Mouse (Mus musculus) E14TG2a.4 (cell line): ENCODE measurements at regions not wholly inside any gene's neighbourhood (a gene's known extent, or its start where the extent isn't known, plus 50 kb on each side); places are given as distances from the start of the nearest gene placed in this dataset.

Experiments
- CTCF ChIP-seq: conservative IDR thresholded peaks from 2 replicates; pipeline ENCODE4 v1.5.1; 2014; ENCODE audit warnings: low read length
- NANOG ChIP-seq: IDR thresholded peaks from 2 replicates; pipeline ENCODE4 v1.6.1; 2014; ENCODE audit warnings: borderline replicate concordance, low read length, mixed read lengths

DNA sequence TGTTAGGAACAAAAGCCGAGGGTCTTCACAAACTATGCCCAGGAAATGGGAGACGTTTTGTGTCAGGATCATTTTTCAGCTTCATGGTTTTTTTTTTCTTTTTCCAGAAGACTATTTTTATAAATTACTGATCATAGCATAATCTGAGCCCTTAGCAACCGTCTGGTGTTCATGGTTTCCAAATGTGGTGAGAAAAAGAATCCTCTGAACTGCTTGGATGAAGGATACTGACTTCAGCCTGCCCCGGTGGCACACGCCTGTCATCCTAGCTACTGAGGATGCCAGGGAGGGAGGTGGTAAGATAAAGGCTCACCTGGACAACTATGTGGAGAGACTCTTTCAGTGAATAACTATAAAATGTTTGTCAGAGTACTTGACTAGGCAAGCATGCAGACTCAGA lies 72.4 kb upstream of the Epcam start:
- TF ChIP-seq CTCF (no peak), NANOG (no peak)
